Mouse (Mus musculus): Measurements from ENCODE around the gene Rad23a.

Gene Rad23a

DNA sequence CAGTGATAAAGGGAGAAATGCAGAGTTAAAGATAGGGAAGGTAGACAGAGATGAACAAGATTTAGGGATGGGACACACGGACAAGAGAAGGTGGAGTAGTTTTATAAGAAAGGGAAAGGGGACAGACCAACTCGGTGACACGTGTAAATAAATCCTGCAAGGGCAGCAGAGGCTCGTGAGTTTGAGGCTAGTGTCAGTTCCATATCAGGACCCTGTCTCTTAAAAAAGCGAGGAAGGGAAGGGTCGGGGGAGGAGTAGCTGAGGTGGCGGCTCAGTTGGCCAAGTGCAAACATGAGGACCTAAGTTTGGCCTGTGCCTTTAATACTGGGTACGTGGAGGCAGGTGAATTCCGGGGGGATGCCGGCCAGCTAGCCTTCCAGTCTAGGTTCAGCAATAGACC lies 29.2 kb downstream of the Rad23a start:
- DNase-seq, result no peak

DNA sequence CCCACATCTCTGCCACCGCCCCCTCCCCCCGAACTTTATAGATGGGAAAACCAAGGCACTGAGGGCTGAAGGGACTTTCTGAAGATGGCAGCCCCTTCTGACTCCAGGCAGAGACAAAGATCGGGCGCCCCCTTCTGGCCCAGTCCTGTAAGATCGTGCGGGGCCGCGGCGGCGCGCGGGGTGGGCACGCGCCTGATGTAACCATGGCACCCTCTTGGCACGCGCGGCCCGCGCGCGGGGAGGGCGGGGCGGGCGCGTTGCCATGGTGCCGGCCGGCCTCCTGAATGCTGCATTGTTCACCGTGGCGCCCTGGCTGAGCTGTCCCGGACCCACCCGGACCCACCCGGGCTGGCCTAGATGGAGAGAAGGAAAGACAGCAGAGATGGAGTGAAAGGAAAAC lies 29.6 kb downstream of the Rad23a start:
- DNase-seq, result peak; percentile 96

- DNase-seq, result no peak
Measured at GRCm38 (mm10) chr8:84809941-84810280, 30.6 kb downstream of the Rad23a start.

DNA sequence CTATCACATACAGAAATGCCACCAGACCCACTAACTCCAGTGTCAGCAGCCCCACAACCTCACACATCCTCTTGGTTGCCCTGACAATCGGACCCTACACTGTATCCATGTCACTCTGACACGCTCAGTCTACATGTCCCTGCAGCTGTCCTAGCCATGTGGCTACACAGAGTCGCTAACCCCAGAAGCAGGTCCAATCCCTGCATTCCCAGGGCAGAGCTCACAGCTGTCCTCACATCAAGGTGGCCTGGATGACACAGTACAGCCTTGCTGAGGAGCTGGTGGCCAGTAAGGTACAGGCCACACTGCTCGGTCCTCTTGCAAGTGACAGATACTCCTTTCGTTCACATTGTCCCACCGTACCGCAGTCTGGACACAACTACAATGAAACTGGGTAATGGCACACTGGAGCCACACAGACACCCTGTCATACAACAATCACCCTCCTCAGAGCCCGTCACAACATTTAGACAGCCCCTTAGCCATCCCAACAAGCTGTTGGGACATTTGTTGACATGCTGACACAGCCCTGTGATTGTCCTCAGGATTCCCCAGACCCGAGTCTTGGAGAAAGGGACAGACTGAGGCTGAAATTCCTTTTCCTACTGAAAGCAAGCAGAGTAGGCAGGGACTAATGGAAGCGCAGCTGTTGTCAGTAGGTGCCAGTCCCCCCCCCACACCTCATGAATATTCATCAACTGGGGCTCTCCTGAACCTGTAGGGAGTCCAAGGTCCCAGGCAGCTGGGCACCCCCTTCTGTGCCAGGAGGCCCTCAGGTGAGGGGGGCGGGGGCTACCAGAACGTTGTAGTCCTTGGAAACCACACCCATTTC lies 31.1 kb downstream of the Rad23a start:
- no peak for DNase-seq

DNA sequence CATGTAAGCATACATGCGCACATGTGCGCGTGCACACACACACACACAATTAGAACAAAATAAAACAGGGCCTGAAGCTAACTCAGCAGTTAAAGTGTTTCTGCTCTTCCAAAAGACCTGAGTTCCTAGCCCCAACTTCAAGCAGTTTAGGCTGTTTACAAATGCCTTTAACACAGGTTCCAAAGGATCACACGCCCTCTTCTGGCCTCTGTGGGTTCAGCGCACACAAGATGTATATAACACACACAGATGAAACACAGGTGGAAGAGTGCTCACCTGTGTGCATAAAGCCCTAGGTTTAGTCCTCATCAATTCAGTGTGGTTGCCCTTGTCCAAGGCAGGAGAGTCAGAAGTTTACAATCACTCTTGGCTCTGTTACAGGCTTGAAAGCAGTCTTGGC lies 34.4 kb downstream of the Rad23a start:
- DNase-seq, result no peak

DNA sequence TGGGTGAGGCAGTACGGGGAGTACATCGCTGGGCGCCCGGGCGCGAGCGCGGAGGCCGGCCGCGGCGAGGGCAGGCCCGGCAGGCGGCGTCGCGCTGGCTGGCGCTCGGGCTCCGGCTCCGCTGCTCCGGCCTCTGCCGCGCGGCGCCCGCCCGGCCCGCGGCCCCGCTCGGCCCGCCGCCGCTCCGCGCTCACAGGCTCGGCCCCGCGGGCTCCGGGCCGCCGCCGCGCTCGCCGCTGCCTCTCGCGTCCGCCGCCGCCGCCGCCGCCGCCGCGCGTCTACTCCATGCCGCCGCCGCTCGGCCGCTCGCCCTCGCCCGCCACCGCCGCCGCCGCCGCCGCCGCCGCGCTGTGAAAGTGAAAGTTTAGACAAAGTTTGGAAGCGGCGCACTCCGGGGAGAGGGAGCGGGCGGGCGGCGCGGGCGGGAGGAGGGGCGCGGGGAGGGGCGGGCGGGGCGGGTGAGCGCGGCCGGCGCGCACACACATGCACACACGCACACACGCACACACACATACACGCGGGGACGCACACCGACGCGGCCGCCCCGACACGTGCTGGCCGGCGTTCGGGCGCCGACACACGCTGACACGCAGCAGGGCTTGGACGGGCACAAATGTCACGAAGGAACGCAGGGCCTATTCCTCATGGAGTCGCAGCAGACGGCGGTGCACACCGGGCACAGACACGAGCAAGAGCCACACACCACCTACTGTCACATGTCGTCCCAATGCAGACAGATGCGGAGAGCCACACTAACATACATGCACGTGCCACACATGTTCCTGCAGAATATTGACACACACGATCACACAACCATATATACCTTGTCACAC lies 40.2 kb downstream of the Rad23a start, which contains the start of gene Nfix:
Gene Nfix, minus strand, starts transcription at position 346 of the 833 bp plus-strand sequence.
- peak; percentile 82 for DNase-seq

GRCm38 (mm10) chr8:84799136-84799931 lies 41.1 kb downstream of the Rad23a start:
- peak; percentile 74 for DNase-seq

DNA sequence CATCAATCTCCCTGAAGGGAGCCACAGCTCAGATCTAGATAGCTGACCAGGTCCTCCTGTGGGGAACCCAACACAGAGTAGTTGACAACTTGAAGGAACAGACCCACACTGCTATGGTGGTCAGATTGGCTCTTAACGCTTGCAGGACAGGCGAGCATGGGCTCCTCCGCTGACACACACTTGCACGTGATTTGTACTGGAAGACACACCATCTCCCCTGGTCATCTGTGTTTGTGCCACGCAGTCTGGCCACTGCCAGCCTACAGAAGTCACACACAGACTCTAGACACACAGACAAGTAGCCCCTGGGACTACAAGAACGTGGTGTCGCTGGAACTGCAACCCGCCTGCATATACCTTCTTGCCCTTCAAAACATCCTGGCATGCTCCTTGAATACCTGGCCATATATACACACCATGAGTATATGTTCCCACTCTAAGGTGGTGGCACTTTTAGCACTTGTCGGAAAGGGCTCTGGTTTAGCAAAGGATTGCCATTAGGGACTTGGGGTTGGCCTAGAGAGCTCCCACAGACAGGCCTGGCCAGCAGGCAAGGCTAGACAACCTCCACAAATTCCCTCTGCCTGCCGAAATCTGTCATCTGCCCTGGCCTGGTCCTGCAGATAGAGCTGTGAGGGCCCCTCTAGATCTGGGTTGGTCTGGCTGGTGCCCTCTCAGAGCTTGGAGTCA lies 41.9 kb downstream of the Rad23a start:
- DNase-seq, result no peak

DNA sequence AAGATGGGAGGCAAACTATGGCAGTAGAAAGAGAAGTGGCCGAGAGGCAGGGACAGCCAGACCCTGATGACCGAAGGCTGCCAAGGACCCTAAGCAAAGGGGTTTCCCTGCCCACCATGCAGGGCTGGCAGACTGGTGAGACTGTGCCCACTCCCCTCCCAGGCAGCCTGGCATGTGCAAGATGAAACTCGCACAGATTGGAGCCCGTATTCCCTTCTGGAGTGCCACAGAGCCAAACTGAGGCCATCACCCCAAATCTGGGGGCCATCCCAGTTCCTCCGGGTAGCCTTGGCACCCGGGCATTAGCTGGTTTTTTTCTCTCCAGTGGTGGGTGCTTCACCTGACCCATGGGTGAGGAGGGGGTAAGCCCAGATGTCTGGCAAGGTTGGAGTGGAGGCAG lies 42.5 kb downstream of the Rad23a start:
- no peak for DNase-seq

GRCm38 (mm10) chr8:84797256-84797797 lies 43.1 kb downstream of the Rad23a start:
- no peak for DNase-seq

- DNase-seq, result peak; percentile 43
Measured at GRCm38 (mm10) chr8:84794486-84794885, 46.0 kb downstream of the Rad23a start.

DNA sequence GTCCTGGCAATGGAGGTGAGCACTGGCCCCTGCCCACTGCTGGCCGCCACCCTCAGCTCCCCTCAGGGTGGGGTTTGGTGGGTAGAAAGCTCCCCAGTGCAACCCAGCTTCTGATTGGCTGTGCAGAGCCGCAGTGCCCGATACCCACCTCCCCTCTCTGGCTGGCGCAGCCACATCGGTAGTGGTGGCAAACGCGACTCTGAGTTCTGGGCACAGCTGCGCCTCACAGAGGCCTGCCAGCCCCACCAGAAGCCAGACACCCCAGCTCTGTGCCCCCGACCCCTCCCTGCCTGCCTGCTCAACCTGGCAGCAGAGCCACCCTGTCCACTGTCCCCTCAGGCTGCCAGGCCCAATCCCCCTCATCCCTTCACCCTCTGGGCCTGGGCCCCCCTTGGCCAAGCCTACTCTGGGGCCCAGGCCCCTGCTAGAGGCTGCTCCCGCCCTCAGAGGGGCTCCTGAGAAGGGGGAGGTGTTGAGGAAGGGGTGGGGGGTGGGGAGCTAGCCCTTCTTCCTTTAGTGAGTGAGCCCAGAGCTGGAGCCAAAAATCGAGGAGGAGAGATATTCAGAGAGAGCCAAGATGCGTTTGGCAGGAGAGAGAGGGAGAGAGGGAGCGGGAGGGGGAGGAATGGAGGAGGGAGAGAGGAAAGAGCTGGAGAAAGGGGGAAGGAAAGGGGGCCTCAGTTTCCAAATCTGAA lies 46.5 kb downstream of the Rad23a start:
- DNase-seq, result peak; percentile 87

DNA sequence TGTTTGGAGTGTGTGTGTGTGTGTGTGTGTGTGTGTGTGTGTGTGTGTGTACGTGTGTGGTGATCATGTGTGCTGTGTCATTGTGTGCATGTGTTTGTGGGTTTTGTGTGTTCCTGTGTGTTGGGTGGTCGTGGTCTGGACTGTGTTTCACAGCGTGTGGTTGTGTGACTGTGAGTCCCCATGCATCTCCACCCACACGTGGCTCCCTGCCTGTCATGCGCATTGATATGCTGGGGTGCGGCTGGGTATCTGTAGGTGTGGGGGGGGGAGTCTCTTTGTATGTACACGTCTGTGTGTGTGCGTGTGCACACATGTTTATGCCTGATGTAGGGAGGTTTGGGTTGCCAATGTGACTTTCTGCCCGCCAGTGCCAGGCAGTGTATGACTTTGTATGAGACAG lies 47.3 kb downstream of the Rad23a start:
- DNase-seq, result no peak

DNA sequence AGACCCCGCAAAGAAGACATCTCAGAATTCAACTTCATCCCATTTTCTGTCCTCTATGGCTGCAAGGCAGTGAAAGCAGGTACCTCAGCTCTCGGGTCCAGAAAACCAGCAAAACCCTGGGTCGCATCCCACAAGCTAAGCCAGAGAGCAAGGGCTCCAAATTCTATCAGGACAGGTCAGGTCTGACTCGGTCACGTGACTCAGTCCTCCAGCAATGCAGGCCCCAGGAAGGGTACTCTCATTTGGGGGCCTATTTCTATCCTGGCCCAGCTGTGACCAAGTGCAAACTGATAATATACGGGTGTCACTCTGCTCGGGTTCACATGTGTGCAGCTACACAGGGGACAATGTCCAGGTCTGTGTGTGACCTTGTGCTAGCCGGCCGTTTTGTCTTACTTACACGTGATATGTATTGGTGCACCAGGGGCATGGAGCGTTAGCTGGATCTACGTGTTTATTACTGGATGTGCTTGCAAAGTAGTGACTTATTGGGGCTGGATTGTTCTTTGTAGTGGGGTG lies 48.0 kb downstream of the Rad23a start:
- no peak for DNase-seq

- no peak for DNase-seq
Measured at GRCm38 (mm10) chr8:84790537-84790936, 49.9 kb downstream of the Rad23a start.

- no peak for DNase-seq
Measured at GRCm38 (mm10) chr8:84789855-84790486, 50.5 kb downstream of the Rad23a start.

DNA sequence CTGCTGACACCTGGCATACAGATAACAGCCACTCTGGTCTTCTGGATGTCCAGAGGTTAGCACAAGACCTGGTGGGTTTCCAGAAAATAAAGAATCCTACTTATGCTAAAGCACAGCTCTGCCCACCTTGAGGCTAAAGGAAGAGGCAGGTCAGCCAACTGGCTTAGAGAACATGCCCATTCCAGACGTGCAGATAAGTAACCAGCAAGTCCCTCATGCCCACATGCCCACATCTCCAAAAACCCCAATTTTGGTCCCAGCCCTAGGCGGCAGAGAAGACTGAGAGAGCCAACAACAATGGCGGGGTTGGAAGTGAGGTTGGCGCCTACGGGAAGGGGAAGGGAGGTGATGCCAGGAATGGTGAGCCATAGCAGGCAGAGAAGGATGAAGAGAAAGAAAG lies 51.1 kb downstream of the Rad23a start:
- DNase-seq, result no peak

DNA sequence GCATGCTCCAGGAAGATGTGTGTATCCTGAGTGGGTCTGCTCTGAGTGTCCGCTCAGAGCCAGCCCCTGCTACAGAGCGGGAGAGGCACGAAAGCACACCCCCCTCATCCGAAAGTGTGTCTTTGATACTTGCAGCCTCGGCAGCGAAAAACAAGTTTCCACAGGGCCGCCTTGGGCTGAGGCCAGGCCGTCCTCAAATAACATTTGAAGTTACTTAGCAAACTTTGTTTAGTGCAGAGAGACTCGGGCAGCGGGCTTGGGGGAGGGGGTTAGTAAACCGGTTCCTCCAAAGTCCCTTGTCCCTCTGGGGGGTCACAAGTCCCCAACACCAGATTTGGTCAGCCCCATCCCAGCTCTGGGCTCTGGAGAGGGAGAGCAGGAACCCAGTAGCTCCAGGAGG lies 51.6 kb downstream of the Rad23a start:
- DNase-seq, result peak; percentile 93

DNA sequence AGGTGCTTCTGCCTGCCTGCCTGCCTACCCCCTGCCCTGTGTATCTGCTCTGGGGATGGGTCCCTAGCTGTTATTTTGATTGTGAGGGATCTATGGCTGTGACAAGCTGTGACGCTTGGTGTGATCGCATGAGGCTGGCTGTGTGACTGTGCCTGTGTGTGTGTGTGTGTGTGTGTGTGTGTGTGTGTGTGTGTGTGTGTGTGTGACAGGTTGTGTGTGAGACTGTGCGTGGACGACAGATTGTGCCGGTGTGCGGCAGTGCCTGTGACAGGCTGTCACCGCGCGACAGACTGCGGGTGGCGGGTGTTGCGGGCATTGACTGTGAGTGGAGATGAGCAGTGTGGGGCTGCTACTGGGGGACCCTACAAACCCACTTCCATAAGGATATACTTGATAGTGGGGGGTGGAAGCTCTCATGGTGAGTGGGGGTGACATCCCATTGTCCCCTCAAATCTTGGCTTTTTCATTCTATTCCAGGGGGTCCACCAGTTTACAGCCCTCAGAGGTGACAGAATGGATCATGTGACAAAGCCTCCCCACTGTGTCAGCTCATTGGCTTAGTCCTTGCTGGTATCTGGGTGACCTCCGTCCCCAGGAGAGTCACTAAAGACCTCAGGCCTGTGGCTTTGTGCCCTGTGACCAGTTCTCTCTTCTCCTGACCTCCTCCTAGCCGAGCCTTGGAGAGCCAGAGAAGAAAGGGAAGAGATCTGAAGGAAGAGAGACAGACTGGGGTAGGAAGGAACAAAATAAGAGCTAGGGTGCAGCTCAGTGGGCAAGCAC lies 52.8 kb downstream of the Rad23a start:
- no peak for DNase-seq

GRCm38 (mm10) chr8:84786801-84787467 lies 53.5 kb downstream of the Rad23a start:
- DNase-seq, result no peak
